Mouse (Mus musculus) spleen, adult 2 months (tissue): ENCODE measurements at regions not wholly inside any gene's neighbourhood (a gene's known extent, or its start where the extent isn't known, plus 50 kb on each side); places are given as distances from the start of the nearest gene placed in this dataset.

Source experiments
- CTCF ChIP-seq: fragments of 200-500 bp; IDR thresholded peaks from 2 replicates; pipeline ENCODE4 v1.5.1; 2011; ENCODE audit warnings: mild to moderate bottlenecking, inconsistent platforms; ENCODE audit not compliant: insufficient read depth, insufficient read length, insufficient replicate concordance; ENCODE audit errors: extremely low read depth
- POLR2A ChIP-seq: fragments of 200-500 bp; IDR thresholded peaks from 2 replicates; pipeline ENCODE4 v1.6.1; 2011; ENCODE audit warnings: low read depth, low read length, inconsistent platforms

GRCm38 (mm10) chr9:43438476-43438875, 127.8 kb downstream of the Trim29 start:
- TF ChIP-seq CTCF (no peak), POLR2A (no peak)
